Mouse (Mus musculus) adrenal gland, postnatal 10 days (tissue): Measurements from ENCODE around the gene Gm20807. TPM values are rescaled to one million over a fixed set of nuclear protein-coding genes. Genes with fewer than 3 reads are reported as not detected.
"Not testable (repeated sequence)": the region's sequence is repeated elsewhere in the genome, so short reads cannot be mapped to it uniquely, and the experiment has no call there.

ENCODE experiments used
- DNase-seq: peaks from one replicate; pipeline ENCODE4 v3.0.0; 2021; ENCODE audit warnings: mixed read lengths
- long read RNA-seq, 2 experiments: library from polyadenylated mRNA; stranded (forward); transcript quantifications; one replicate each; pipeline ENCODE4 v2.0.0; 2021
- total RNA-seq, 2 experiments: library from RNA; stranded (reverse); gene quantifications; 2 replicates each; pipeline ENCODE4 v1.2.3; 2021

The Gm20807 gene
- total RNA-seq, result not detected
- long read RNA-seq, experiment 1, result 0 reads
- long read RNA-seq, experiment 2, result 0 reads

DNA sequence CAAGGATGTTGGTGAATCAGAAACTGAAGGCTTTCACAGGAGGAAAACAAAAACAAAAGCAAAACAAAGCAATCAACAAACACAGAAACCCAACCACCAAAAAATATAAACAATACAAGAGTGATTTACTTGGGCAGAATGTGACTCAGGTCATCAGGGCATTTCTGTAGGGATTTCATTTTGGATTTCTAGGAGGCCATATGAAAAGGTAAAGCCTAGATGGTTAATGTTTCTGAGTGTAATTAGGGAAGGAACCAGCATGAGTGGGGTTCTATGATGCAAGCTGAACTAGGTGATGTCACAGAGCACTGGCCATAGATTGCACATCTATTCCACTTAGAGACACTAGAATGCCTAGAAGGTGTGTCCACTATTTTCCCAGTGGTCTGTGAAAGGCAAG lies at the start of gene Gm20807:
Gene Gm20807, plus strand, starts transcription at position 301 of the 400 bp plus-strand sequence.
- DNase-seq, result not testable (repeated sequence)

Other genes with a start within 250 kb of the Gm20807 start
- not detected for gene Gm21891, start 90.6 kb downstream of the Gm20807 start, total RNA-seq
- gene Gm21425, start 119.1 kb downstream of the Gm20807 start, total RNA-seq, result not detected
- not detected for gene Gm21828, start 181.0 kb downstream of the Gm20807 start, total RNA-seq
- not detected for gene Gm21440, start 209.5 kb downstream of the Gm20807 start, total RNA-seq
- gene Gm21454, start 209.6 kb downstream of the Gm20807 start, total RNA-seq, result not detected